Mouse (Mus musculus) naive thymus-derived CD4-positive, alpha-beta T cell, adult 2 months (primary cell): ENCODE results near the gene Sumo2.
"Not testable (repeated sequence)": the region's sequence is repeated elsewhere in the genome, so short reads cannot be mapped to it uniquely, and the experiment has no call there.

Experiments
- DNase-seq: peaks from one replicate; pipeline ENCODE4 v3.0.0-alpha.2; 2011; ENCODE audit warnings: low read depth

Sumo2 gene

GRCm38 (mm10) chr11:115518693-115519092 is 17.4 kb downstream of the Sumo2 start:
- no peak for DNase-seq

DNA sequence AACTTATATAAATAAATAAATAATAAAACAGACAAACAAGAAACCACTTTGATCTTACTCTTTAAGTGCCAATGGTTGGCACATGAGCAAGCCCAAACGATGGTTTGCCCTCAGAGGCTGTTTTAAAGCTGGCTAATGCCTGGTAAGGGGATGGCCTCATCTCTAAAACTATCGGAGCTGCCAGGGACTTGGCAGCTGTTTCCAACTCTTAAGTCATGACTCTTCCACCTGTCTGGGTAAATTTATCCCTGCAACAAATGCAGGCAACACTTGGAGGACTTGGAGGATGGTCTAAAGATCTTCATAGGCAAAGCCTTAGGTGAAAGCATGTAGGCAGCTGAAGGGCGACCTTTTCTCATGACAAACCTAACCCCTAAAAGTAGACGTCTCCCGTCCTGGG is 19.1 kb downstream of the Sumo2 start:
- DNase-seq = no peak

DNA sequence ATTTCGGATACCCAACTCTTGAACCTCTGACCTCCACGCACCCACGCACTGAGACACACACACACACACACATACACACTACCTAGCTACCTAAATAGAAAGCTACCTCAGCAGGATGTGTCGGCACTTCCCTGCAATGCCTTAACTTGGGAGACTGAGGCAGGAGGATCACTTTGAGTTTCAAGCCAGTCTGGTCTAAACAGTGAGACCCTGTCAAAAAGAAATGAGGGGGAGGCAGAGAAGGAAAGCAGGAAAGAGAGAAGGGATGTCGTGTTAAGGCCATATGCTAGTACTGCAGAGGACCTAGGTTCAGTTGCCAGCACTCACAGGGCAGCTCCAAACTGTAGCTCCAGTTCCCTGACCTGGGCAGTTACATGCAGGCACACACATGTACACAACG is 21.1 kb downstream of the Sumo2 start:
- DNase-seq = peak; percentile 49

DNA sequence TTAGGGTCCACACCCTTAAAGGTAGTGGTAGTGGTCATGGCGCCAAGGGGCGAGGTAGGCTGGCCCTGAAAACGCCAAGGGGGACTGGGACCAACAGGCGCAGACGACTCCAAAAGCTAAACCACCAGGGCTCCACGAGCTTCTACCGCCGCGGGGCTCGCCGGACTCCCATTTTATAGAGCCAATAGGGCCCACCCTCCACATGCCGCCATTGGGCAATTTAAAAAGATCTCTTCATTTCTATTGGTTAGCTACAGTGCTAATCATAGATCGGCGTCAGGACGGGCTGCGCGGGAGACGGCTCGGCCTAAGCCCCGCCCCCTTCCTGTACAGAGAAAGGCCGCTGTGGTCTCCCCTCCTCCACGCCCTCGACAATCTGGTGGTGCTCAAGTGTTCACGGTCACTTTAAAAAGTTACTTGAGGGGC is 21.8 kb downstream of the Sumo2 start, which contains the start of gene Jpt1:
Gene Jpt1, minus strand, starts transcription at position 150 of the 426 bp plus-strand sequence.
- peak; percentile 99 for DNase-seq

DNA sequence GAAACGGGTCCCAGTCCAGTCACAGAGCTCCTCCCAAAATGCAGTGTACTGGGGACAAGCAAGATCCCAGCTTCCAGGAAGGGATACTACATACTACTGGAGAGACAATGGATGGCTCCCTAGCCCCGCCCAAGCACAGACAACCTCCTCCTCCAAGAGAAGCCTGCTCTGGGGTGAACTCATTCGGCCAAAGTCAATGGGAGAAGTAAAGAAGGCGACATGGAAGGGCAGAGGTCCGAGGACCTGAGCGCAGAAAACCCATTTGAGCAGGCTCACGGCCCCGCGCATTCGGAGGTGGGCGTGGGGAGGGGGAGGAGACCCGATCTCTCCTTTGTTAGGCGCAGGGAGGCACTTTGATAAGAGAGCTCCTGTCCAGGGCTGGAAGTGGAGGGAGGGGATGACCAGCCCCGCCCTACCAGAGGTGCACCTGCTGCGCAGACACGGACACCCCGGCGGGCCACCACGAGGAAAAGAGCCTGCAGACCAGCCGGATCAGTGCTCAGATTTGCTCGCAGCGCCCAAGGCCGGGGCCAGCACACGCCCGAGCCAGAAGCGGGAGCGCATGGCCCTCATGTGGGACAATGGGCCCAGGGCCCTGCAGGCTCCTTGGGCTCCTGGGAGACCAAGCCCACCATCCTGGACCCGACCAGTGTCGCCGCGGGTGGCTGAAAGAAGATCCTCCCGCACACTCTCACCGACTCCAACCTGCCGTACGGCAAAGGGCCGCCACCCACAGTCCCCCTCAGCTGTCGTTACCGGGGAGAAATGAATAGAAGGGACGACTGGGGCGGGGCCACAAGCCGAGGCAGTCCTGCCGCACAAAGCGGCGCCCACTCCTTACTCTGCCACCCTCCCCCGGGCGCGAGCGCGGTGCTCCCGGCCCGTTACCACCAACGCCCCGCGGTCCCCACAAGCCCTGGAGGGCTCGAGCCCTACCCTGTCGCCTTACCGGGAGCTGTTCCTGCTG is 22.5 kb downstream of the Sumo2 start:
- DNase-seq = no peak

- peak; percentile 69 for DNase-seq
These were observed 23.5 kb downstream of the Sumo2 start for GRCm38 (mm10) chr11:115512407-115513183.

DNA sequence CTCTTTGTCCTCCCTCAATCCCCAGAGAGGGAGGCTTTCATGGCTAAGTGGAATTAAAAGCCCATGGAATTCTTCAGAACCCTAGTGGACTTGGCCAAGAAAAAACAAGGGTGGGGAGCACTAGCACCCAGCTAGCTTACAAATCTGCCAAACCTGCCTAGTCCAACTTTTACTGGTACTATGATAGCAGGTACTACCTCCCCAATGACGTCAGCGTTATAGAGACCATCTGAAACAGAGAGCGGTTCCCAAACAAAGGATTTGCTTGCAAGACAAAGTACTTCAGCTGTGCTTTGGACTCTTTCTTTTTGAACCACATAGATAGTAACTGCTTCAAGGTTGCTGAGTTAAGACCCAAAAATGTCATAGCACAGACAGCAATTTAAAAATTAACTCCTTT is 24.1 kb downstream of the Sumo2 start:
- peak; percentile 29 for DNase-seq

DNA sequence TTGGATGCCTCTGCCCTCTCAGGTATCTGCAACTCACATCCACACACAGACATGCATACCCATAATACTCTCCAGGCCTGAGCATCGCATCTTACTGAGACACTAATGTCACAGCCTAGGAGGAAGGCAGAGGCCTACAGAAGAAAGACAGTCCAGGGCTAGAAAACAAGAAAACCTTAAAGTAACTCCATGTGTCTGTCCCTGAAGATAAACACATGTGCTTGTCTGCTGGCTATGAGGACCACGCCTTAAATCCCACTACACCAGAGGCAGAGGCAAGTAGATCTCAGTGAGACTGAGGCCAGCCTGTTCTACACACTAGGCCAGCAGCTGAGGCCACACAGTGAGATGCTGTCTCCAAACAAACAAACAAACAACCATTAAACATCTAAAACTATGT is 25.0 kb downstream of the Sumo2 start:
- DNase-seq = no peak

GRCm38 (mm10) chr11:115510507-115510888 is 25.6 kb downstream of the Sumo2 start:
- no peak for DNase-seq

GRCm38 (mm10) chr11:115509773-115510506 is 26.1 kb downstream of the Sumo2 start:
- no peak for DNase-seq

- peak; percentile 69 for DNase-seq
These were observed 28.0 kb downstream of the Sumo2 start for GRCm38 (mm10) chr11:115508061-115508460.

- DNase-seq = no peak
These were observed 29.5 kb downstream of the Sumo2 start for GRCm38 (mm10) chr11:115506586-115506985.

DNA sequence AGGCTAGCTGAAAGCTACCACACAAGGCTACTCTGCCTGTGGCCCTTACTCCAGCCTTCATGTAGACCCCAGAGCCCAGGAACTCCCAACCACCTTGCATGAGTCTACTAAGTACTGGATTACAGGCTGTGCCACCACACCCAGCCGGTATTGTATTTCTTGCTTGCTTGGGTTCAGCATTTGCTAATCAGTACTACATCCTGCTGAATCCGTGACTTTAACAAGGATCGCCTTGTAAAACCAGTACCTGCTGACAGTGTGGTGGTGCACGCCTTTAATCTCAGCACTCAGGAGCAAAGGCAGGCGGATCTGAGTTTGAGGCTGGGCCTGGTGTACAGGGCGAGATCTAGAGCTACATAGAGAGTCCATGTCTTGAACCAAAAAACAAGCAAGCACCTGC is 33.4 kb downstream of the Sumo2 start:
- no peak for DNase-seq

- DNase-seq = not testable (repeated sequence)
These were observed 39.5 kb downstream of the Sumo2 start for GRCm38 (mm10) chr11:115496559-115496958.

DNA sequence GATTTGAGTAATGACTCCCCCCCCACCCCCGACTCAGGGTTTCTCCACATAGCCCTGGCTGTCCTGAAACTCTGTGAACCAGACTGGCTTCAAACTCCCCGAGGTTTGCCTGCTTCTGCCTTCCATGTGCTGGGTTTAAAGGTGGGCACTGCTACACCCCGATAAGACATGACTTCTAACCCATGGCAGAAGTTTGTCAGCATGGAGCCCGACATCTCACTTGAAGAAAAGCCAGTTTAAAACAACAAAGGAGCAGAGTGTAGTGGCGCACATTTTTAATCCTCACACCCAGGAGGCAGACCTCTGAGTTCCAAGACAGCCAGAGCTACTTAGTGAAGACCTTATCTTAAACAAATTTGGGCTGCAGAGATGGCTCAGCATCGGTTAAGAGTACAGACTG is 43.7 kb downstream of the Sumo2 start:
- no peak for DNase-seq

GRCm38 (mm10) chr11:115491356-115492083 is 44.6 kb downstream of the Sumo2 start, which contains the start of gene Nt5c:
Gene Nt5c, minus strand, starts transcription at chr11:115491862.
- DNase-seq = peak; percentile 88

DNA sequence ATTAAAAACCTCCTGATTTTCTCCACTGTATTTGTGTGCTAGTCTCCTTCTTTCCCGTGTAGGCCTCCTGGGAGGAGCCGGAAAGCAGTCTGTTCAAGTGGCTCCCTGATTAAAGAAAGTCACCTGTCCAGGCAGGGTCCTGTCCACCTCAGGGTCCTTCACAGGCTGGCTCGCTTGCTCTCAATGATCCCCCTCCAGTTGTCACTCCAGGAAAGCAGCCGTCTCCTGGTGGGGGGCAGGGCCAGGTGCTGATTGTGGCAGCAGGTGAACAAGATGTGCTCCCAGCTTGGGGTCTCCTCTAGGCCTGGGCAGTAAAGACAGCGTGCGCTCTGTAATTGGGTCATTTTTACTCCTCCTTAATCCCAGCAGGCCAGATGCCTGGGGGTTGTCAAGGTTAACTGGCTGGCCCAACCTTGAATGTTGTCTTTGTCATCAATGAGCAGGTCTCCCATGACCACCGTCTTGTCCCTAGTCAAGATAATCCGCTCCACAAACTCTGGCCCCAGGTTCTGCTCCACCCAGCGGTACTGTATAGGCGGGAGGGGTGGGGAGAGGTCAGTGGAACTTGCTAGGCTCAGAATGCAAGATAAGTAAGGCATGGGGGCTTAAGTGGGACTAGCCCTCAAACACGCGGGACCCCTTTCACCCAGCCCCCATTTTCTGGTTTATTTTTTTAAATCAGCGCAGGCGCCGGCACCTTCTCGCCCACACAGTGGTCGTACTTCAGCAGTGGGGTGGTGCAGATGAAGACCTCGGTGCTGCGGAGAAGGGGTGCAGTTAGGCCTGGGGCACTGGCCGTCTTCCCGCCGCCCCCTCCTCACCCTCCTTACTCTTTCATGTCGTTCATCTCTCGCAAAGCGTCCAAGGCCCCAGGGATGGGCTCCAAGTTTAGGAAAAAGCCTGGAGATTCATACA is 45.4 kb downstream of the Sumo2 start:
- no peak for DNase-seq

- no peak for DNase-seq
These were observed 47.4 kb downstream of the Sumo2 start for GRCm38 (mm10) chr11:115488551-115489104.

DNA sequence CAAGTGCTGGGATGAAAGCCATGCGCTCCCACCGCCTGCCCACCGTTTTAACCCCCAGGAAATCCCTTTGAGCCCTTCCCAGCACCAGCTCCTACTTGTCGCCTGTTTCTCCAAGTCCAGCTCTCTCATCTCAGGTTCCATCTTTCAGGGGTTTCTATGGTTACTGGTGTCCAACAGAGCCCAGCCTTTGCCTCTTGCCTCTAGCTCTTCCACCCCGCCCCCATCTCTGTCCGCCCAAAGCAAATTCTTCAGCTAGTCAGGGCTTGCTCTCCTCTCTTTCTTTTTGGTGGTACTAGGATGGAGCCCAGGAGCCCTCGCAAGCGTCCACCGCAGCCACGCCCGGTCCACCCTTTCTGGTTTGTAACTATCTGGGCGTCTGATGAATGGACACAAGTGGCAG is 50.9 kb downstream of the Sumo2 start:
- DNase-seq = no peak

DNA sequence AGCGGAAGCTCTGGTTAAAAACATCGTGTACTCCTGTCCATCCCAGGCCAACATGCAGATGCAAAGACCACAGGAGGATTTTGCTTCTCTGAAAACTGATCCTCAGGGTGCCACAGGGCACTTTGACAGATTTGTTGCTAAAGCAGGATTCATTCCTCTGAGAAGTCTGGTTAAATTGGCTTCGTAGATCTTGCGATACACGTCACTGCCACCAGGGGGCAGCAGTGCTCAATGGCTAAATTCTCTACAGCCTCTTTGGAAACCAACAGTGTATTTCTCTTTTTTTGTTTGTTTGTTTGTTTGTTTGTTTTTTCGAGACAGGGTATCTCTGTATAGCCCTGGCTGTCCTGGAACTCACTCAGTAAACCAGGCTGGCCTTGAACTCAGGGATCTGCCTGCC is 52.4 kb downstream of the Sumo2 start:
- DNase-seq = peak; percentile 91
